Comparison of ENCODE assay signal across 21 mouse cellular contexts in genomic region chr4:98920896-98921295, GRCm38 (mm10).
"Had no signal": no experiment of that assay in that cellular context is flagged by ENCODE, and none has a peak within 500 bp of the region (broad histone marks: within the 10 kb centered on the region; RNA-seq: fewer than 3 reads in every experiment).

No protein-coding gene starts in this region.

- DNase-seq: liver, embryonic 13.5 days; liver, postnatal 0 days; lung, adult 2 months; lung, postnatal 14 days; lung, postnatal 36 days; right cerebral cortex, postnatal 25 days; right cerebral cortex, postnatal 4 days; spleen, adult 18-20 months; thymus, adult 2 months; thymus, postnatal 25 days; thymus, postnatal 4 days had no signal

- H3K27me3 ChIP-seq: liver, embryonic 13.5 days; liver, embryonic 15.5 days; lung, embryonic 15.5 days; megakaryocyte, embryonic 14.5 days; midbrain, embryonic 13.5 days; midbrain, embryonic 15.5 days; neural tube, embryonic 12.5 days; stomach, embryonic 15.5 days had no signal

- H3K9ac ChIP-seq: liver, embryonic 13.5 days; liver, embryonic 15.5 days; liver, postnatal 0 days; lung, embryonic 15.5 days; midbrain, embryonic 13.5 days; midbrain, embryonic 15.5 days; neural tube, embryonic 12.5 days; stomach, embryonic 15.5 days had no signal

- H3K9me3 ChIP-seq: liver, embryonic 13.5 days; liver, embryonic 15.5 days; lung, embryonic 15.5 days; midbrain, embryonic 13.5 days; midbrain, embryonic 15.5 days; neural tube, embryonic 12.5 days; stomach, embryonic 15.5 days had no signal

- H3K36me3 ChIP-seq: liver, embryonic 13.5 days; liver, embryonic 15.5 days; lung, embryonic 15.5 days; midbrain, embryonic 13.5 days; midbrain, embryonic 15.5 days; neural tube, embryonic 12.5 days; stomach, embryonic 15.5 days had no signal

- H3K4me1 ChIP-seq: stomach, embryonic 15.5 days had no signal

- H3K4me3 ChIP-seq: liver, embryonic 15.5 days; lung, embryonic 15.5 days; megakaryocyte, embryonic 14.5 days; midbrain, embryonic 13.5 days; midbrain, embryonic 15.5 days; neural tube, embryonic 12.5 days; stomach, embryonic 15.5 days had no signal

- H3K27ac ChIP-seq: liver, embryonic 13.5 days; liver, embryonic 15.5 days; lung, embryonic 15.5 days; macrophage; midbrain, embryonic 13.5 days; midbrain, embryonic 15.5 days; neural tube, embryonic 12.5 days; stomach, embryonic 15.5 days; stomach, postnatal 0 days had no signal

- H3K4me2 ChIP-seq: liver, embryonic 15.5 days; lung, embryonic 15.5 days; midbrain, embryonic 13.5 days; midbrain, embryonic 15.5 days; neural tube, embryonic 12.5 days; stomach, embryonic 15.5 days had no signal

- ATAC-seq: liver, postnatal 0 days; lung, postnatal 0 days; midbrain, embryonic 13.5 days; midbrain, embryonic 15.5 days had no signal
